Mouse (Mus musculus): Measurements from ENCODE around the gene 2010111I01Rik. TPM values are rescaled to one million over a fixed set of nuclear protein-coding genes. Genes with fewer than 3 reads are reported as not detected.
"Not testable (repeated sequence)": the region's sequence is repeated elsewhere in the genome, so short reads cannot be mapped to it uniquely, and the experiment has no call there.

Gene 2010111I01Rik
- total and polyA plus RNA-seq, 2 experiments from 2014 or later, result 107 to 149 TPM

GRCm38 (mm10) chr13:63230955-63231701 is 266.4 kb downstream of the 2010111I01Rik start:
- DNase-seq (ENCODE audit: low spot score), result peak; percentile 43
- ATAC-seq (ENCODE audit: insufficient read depth, low read depth), result peak; percentile 45

GRCm38 (mm10) chr13:63231702-63232070 is 267.0 kb downstream of the 2010111I01Rik start:
- Histone ChIP-seq H3K9ac (replicated peaks; ENCODE audit: low read depth, low read length) (no peak overlapping the region), H3K9me3 (replicated peaks; ENCODE audit: control insufficient read depth, low read length) (no peaks in the 10 kb centered on the region), H3K36me3 (replicated peaks; ENCODE audit: control insufficient read depth, insufficient read depth, low read length) (no peaks in the 10 kb centered on the region), H3K27me3 (ENCODE audit: control insufficient read depth, insufficient read depth, low read length) (no peaks in the 10 kb centered on the region), H3K4me3 (ENCODE audit: low read depth, low read length) (no peak overlapping the region), H3K4me1 (ENCODE audit: control insufficient read depth, insufficient read depth) (peaks cover 22% of the 10 kb centered on the region), H3K27ac (ENCODE audit: low read depth) (peak overlapping the region; percentile 79), H3K4me2 (ENCODE audit: low read depth, low read length) (no peak overlapping the region)
- WGBS, result 17% methylated on average over 3 of the region's 3 CpGs
- peak; percentile 20 for DNase-seq (ENCODE audit: low spot score)
- peak; percentile 72 for ATAC-seq (ENCODE audit: insufficient read depth, low read depth)
- no peak for TF ChIP-seq CTCF (IDR thresholded peaks at IDR 0.05; ENCODE audit: low read depth)
- TF ChIP-seq EP300 (IDR thresholded peaks at IDR 0.05; ENCODE audit: low read depth), result no peak

More at GRCm38 (mm10) chr13:63230955-63231701, 266.4 kb downstream of the 2010111I01Rik start:
- Histone ChIP-seq H3K9me3 (replicated peaks; ENCODE audit: control insufficient read depth, low read length) (no peaks in the 10 kb centered on the region), H3K4me1 (ENCODE audit: control insufficient read depth, insufficient read depth) (peaks cover 22% of the 10 kb centered on the region), H3K27me3 (ENCODE audit: control insufficient read depth, insufficient read depth, low read length) (no peaks in the 10 kb centered on the region), H3K4me2 (ENCODE audit: low read depth, low read length) (no peak overlapping the region), H3K27ac (ENCODE audit: low read depth) (peak overlapping the region; percentile 79), H3K4me3 (ENCODE audit: low read depth, low read length) (no peak overlapping the region), H3K9ac (replicated peaks; ENCODE audit: low read depth, low read length) (no peak overlapping the region), H3K36me3 (replicated peaks; ENCODE audit: control insufficient read depth, insufficient read depth, low read length) (no peaks in the 10 kb centered on the region)
- 35% methylated on average over 7 of the region's 7 CpGs for WGBS
- no peak for TF ChIP-seq EP300 (IDR thresholded peaks at IDR 0.05; ENCODE audit: low read depth)
- no peak for TF ChIP-seq CTCF (IDR thresholded peaks at IDR 0.05; ENCODE audit: low read depth)

- Histone ChIP-seq H3K27ac (ENCODE audit: low read depth) (peak overlapping the region; percentile 79; the same call in 1 of the 2 replicates), H3K27me3 (ENCODE audit: control insufficient read depth, insufficient read depth, low read length) (no peaks in the 10 kb centered on the region), H3K9me3 (replicated peaks; ENCODE audit: control insufficient read depth, low read length) (no peaks in the 10 kb centered on the region), H3K4me2 (ENCODE audit: low read depth, low read length) (no peak overlapping the region), H3K4me3 (ENCODE audit: low read depth, low read length) (no peak overlapping the region), H3K4me1 (ENCODE audit: control insufficient read depth, insufficient read depth) (peaks cover 22% of the 10 kb centered on the region), H3K36me3 (replicated peaks; ENCODE audit: control insufficient read depth, insufficient read depth, low read length) (no peaks in the 10 kb centered on the region), H3K9ac (replicated peaks; ENCODE audit: low read depth, low read length) (no peak overlapping the region)
- TF ChIP-seq EP300 (IDR thresholded peaks at IDR 0.05; ENCODE audit: low read depth), result no peak
- TF ChIP-seq CTCF (IDR thresholded peaks at IDR 0.05; ENCODE audit: low read depth), result no peak
- ATAC-seq (ENCODE audit: insufficient read depth, low read depth) (no peak), DNase-seq (ENCODE audit: low spot score) (no peak)
- 76% methylated on average over 2 of the region's 2 CpGs for WGBS
Measured at GRCm38 (mm10) chr13:63232558-63232957, 267.9 kb downstream of the 2010111I01Rik start.

GRCm38 (mm10) chr13:63234520-63234919 is 269.8 kb downstream of the 2010111I01Rik start:
- ATAC-seq (ENCODE audit: insufficient read depth, low read depth); H3K27ac ChIP-seq (ENCODE audit: low read depth); H3K4me3 ChIP-seq (ENCODE audit: low read depth, low read length); DNase-seq (ENCODE audit: low spot score); H3K9me3 ChIP-seq (replicated peaks; ENCODE audit: control insufficient read depth, low read length); H3K4me2 ChIP-seq (ENCODE audit: low read depth, low read length); H3K27me3 ChIP-seq (ENCODE audit: control insufficient read depth, insufficient read depth, low read length); H3K36me3 ChIP-seq (replicated peaks; ENCODE audit: control insufficient read depth, insufficient read depth, low read length); H3K9ac ChIP-seq (replicated peaks; ENCODE audit: low read depth, low read length): not testable (repeated sequence)
- peaks cover 18% of the 10 kb centered on the region for H3K4me1 ChIP-seq (ENCODE audit: control insufficient read depth, insufficient read depth)
- TF ChIP-seq CTCF (IDR thresholded peaks at IDR 0.05; ENCODE audit: low read depth), result 0 out of 2 replicates have a peak, but pooled peaks have one; percentile 25

GRCm38 (mm10) chr13:63235551-63235950 is 270.9 kb downstream of the 2010111I01Rik start:
- TF ChIP-seq CTCF (IDR thresholded peaks at IDR 0.05; ENCODE audit: low read depth) (no peak), EP300 (IDR thresholded peaks at IDR 0.05; ENCODE audit: low read depth) (no peak)

More at GRCm38 (mm10) chr13:63235551-63235950, 270.9 kb downstream of the 2010111I01Rik start:
- no peaks in the 10 kb centered on the region for H3K27me3 ChIP-seq (ENCODE audit: control insufficient read depth, insufficient read depth, low read length)
- H3K4me2 ChIP-seq (ENCODE audit: low read depth, low read length), result no peak overlapping the region
- H3K36me3 ChIP-seq (replicated peaks; ENCODE audit: control insufficient read depth, insufficient read depth, low read length), result no peaks in the 10 kb centered on the region
- no peak overlapping the region for H3K4me3 ChIP-seq (ENCODE audit: low read depth, low read length)
- ATAC-seq (ENCODE audit: insufficient read depth, low read depth) (no peak), DNase-seq (ENCODE audit: low spot score) (no peak)
- H3K9ac ChIP-seq (replicated peaks; ENCODE audit: low read depth, low read length), result no peak overlapping the region
- peak overlapping the region; percentile 53; the same call in 1 of the 2 replicates for H3K27ac ChIP-seq (ENCODE audit: low read depth)
- H3K9me3 ChIP-seq (replicated peaks; ENCODE audit: control insufficient read depth, low read length), result no peaks in the 10 kb centered on the region
- peaks cover 15% of the 10 kb centered on the region for H3K4me1 ChIP-seq (ENCODE audit: control insufficient read depth, insufficient read depth)
- 81% methylated on average over 3 of the region's 3 CpGs for WGBS

Data from heart, postnatal 0 days (tissue).